Mouse (Mus musculus): ENCODE measurements around the gene Lrrc56. TPM values are rescaled to one million over a fixed set of nuclear protein-coding genes. Genes with fewer than 3 reads are reported as not detected.

Gene Lrrc56
- polyA plus RNA-seq (2015; fragmentation: Nextera tagmentation; extraction: Ambion mirVana) = 7.1 TPM in 2 replicates

- WGBS = under 1% methylated on average over 38 of the region's 39 CpGs
- Histone ChIP-seq H3K9ac (ENCODE audit: low read length) (peak within 1 kb of the TSS; percentile 99), H3K9me3 (replicated peaks; ENCODE audit: control insufficient read depth, low read length) (no peaks in the 10 kb centered on the region), H3K4me1 (ENCODE audit: control insufficient read depth, insufficient read depth, low read length) (peaks cover 25% of the 10 kb centered on the region), H3K27ac (ENCODE audit: low read length) (peak within 1 kb of the TSS; percentile 93), H3K36me3 (ENCODE audit: control insufficient read depth, insufficient read depth, low read length) (peaks cover 13% of the 10 kb centered on the region), H3K4me3 (replicated peaks; ENCODE audit: low read length) (peak within 1 kb of the TSS; percentile 95), H3K4me2 (ENCODE audit: low read depth, low read length) (peak within 1 kb of the TSS; percentile 93), H3K27me3 (ENCODE audit: control insufficient read depth, insufficient read depth, low read length) (no peaks in the 10 kb centered on the region)
- ATAC-seq (ENCODE audit: insufficient read depth, low FRiP score) = peak; percentile 96
Measured at GRCm38 (mm10) chr7:141193948-141194347, at the start of gene Lrrc56, which contains the start of gene Hras. Lrrc56 (plus strand) TSS chr7:141194157. Hras (minus strand) TSS chr7:141194005.

GRCm38 (mm10) chr7:141144650-141145049 lies 49.3 kb upstream of the Lrrc56 start:
- no peak overlapping the region for H3K27ac ChIP-seq (ENCODE audit: low read length)
- ATAC-seq (ENCODE audit: insufficient read depth, low FRiP score) = no peak
- no peak overlapping the region for H3K4me3 ChIP-seq (replicated peaks; ENCODE audit: low read length)
- H3K4me2 ChIP-seq (ENCODE audit: low read depth, low read length) = no peak overlapping the region
- H3K27me3 ChIP-seq (ENCODE audit: control insufficient read depth, insufficient read depth, low read length) = no peaks in the 10 kb centered on the region
- no peaks in the 10 kb centered on the region for H3K9me3 ChIP-seq (replicated peaks; ENCODE audit: control insufficient read depth, low read length)
- WGBS = 86% methylated on average over 3 of the region's 3 CpGs
- H3K9ac ChIP-seq (ENCODE audit: low read length) = no peak overlapping the region
- H3K36me3 ChIP-seq (ENCODE audit: control insufficient read depth, insufficient read depth, low read length) = peaks cover 4% of the 10 kb centered on the region; the same call in 1 of the 2 replicates
- H3K4me1 ChIP-seq (ENCODE audit: control insufficient read depth, insufficient read depth, low read length) = no peaks in the 10 kb centered on the region

GRCm38 (mm10) chr7:141145403-141145802 lies 48.6 kb upstream of the Lrrc56 start:
- Histone ChIP-seq H3K4me2 (ENCODE audit: low read depth, low read length) (no peak overlapping the region), H3K36me3 (ENCODE audit: control insufficient read depth, insufficient read depth, low read length) (peaks cover 4% of the 10 kb centered on the region; the same call in 1 of the 2 replicates), H3K27me3 (ENCODE audit: control insufficient read depth, insufficient read depth, low read length) (no peaks in the 10 kb centered on the region), H3K4me3 (replicated peaks; ENCODE audit: low read length) (no peak overlapping the region), H3K27ac (ENCODE audit: low read length) (no peak overlapping the region), H3K9me3 (replicated peaks; ENCODE audit: control insufficient read depth, low read length) (no peaks in the 10 kb centered on the region), H3K9ac (ENCODE audit: low read length) (no peak overlapping the region), H3K4me1 (ENCODE audit: control insufficient read depth, insufficient read depth, low read length) (no peaks in the 10 kb centered on the region)
- ATAC-seq (ENCODE audit: insufficient read depth, low FRiP score) = no peak
- 55% methylated on average over 1 of the region's 1 CpGs for WGBS

GRCm38 (mm10) chr7:141146043-141146595 lies 47.8 kb upstream of the Lrrc56 start:
- H3K36me3 ChIP-seq (ENCODE audit: control insufficient read depth, insufficient read depth, low read length) = peaks cover 4% of the 10 kb centered on the region; the same call in 1 of the 2 replicates
- H3K27me3 ChIP-seq (ENCODE audit: control insufficient read depth, insufficient read depth, low read length) = no peaks in the 10 kb centered on the region
- no peak overlapping the region for H3K4me2 ChIP-seq (ENCODE audit: low read depth, low read length)
- WGBS = 92% methylated on average over 12 of the region's 12 CpGs
- ATAC-seq (ENCODE audit: insufficient read depth, low FRiP score) = no peak
- H3K9me3 ChIP-seq (replicated peaks; ENCODE audit: control insufficient read depth, low read length) = no peaks in the 10 kb centered on the region
- H3K27ac ChIP-seq (ENCODE audit: low read length) = no peak overlapping the region
- no peak overlapping the region for H3K4me3 ChIP-seq (replicated peaks; ENCODE audit: low read length)
- no peak overlapping the region for H3K9ac ChIP-seq (ENCODE audit: low read length)
- H3K4me1 ChIP-seq (ENCODE audit: control insufficient read depth, insufficient read depth, low read length) = no peaks in the 10 kb centered on the region

GRCm38 (mm10) chr7:141147044-141147443 lies 46.9 kb upstream of the Lrrc56 start:
- Histone ChIP-seq H3K27me3 (ENCODE audit: control insufficient read depth, insufficient read depth, low read length) (no peaks in the 10 kb centered on the region), H3K36me3 (ENCODE audit: control insufficient read depth, insufficient read depth, low read length) (peaks cover 4% of the 10 kb centered on the region; the same call in 1 of the 2 replicates), H3K4me3 (replicated peaks; ENCODE audit: low read length) (no peak overlapping the region), H3K4me1 (ENCODE audit: control insufficient read depth, insufficient read depth, low read length) (no peaks in the 10 kb centered on the region), H3K27ac (ENCODE audit: low read length) (no peak overlapping the region), H3K9me3 (replicated peaks; ENCODE audit: control insufficient read depth, low read length) (no peaks in the 10 kb centered on the region), H3K4me2 (ENCODE audit: low read depth, low read length) (no peak overlapping the region), H3K9ac (ENCODE audit: low read length) (no peak overlapping the region)
- WGBS = 79% methylated on average over 6 of the region's 6 CpGs
- ATAC-seq (ENCODE audit: insufficient read depth, low FRiP score) = no peak

- H3K4me3 ChIP-seq (replicated peaks; ENCODE audit: low read length) = no peak overlapping the region
- H3K9me3 ChIP-seq (replicated peaks; ENCODE audit: control insufficient read depth, low read length) = no peaks in the 10 kb centered on the region
- H3K4me2 ChIP-seq (ENCODE audit: low read depth, low read length) = no peak overlapping the region
- 65% methylated on average over 4 of the region's 4 CpGs for WGBS
- no peak overlapping the region for H3K9ac ChIP-seq (ENCODE audit: low read length)
- no peak for ATAC-seq (ENCODE audit: insufficient read depth, low FRiP score)
- no peaks in the 10 kb centered on the region for H3K4me1 ChIP-seq (ENCODE audit: control insufficient read depth, insufficient read depth, low read length)
- peaks cover 4% of the 10 kb centered on the region; the same call in 1 of the 2 replicates for H3K36me3 ChIP-seq (ENCODE audit: control insufficient read depth, insufficient read depth, low read length)
- no peak overlapping the region for H3K27ac ChIP-seq (ENCODE audit: low read length)
- H3K27me3 ChIP-seq (ENCODE audit: control insufficient read depth, insufficient read depth, low read length) = no peaks in the 10 kb centered on the region
Measured at GRCm38 (mm10) chr7:141148639-141149038, 45.3 kb upstream of the Lrrc56 start.

GRCm38 (mm10) chr7:141155362-141155761 lies 38.6 kb upstream of the Lrrc56 start:
- 79% methylated on average over 9 of the region's 9 CpGs for WGBS
- Histone ChIP-seq H3K27ac (ENCODE audit: low read length) (no peak overlapping the region), H3K4me2 (ENCODE audit: low read depth, low read length) (no peak overlapping the region), H3K4me1 (ENCODE audit: control insufficient read depth, insufficient read depth, low read length) (no peaks in the 10 kb centered on the region), H3K9me3 (replicated peaks; ENCODE audit: control insufficient read depth, low read length) (no peaks in the 10 kb centered on the region), H3K4me3 (replicated peaks; ENCODE audit: low read length) (no peak overlapping the region), H3K9ac (ENCODE audit: low read length) (no peak overlapping the region), H3K27me3 (ENCODE audit: control insufficient read depth, insufficient read depth, low read length) (no peaks in the 10 kb centered on the region), H3K36me3 (ENCODE audit: control insufficient read depth, insufficient read depth, low read length) (peaks cover 26% of the 10 kb centered on the region)
- ATAC-seq (ENCODE audit: insufficient read depth, low FRiP score) = no peak

- WGBS = 87% methylated on average over 7 of the region's 7 CpGs
- ATAC-seq (ENCODE audit: insufficient read depth, low FRiP score) = no peak
- Histone ChIP-seq H3K4me1 (ENCODE audit: control insufficient read depth, insufficient read depth, low read length) (peaks cover 24% of the 10 kb centered on the region), H3K9ac (ENCODE audit: low read length) (peak overlapping the region; percentile 49), H3K36me3 (ENCODE audit: control insufficient read depth, insufficient read depth, low read length) (peaks cover 30% of the 10 kb centered on the region), H3K9me3 (replicated peaks; ENCODE audit: control insufficient read depth, low read length) (no peaks in the 10 kb centered on the region), H3K27ac (ENCODE audit: low read length) (peak overlapping the region; percentile 83), H3K4me3 (replicated peaks; ENCODE audit: low read length) (no peak overlapping the region), H3K4me2 (ENCODE audit: low read depth, low read length) (no peak overlapping the region), H3K27me3 (ENCODE audit: control insufficient read depth, insufficient read depth, low read length) (no peaks in the 10 kb centered on the region)
Measured at GRCm38 (mm10) chr7:141164397-141164796, 29.6 kb upstream of the Lrrc56 start.

- Histone ChIP-seq H3K36me3 (ENCODE audit: control insufficient read depth, insufficient read depth, low read length) (peaks cover 26% of the 10 kb centered on the region), H3K4me1 (ENCODE audit: control insufficient read depth, insufficient read depth, low read length) (peaks cover 27% of the 10 kb centered on the region), H3K9me3 (replicated peaks; ENCODE audit: control insufficient read depth, low read length) (no peaks in the 10 kb centered on the region), H3K9ac (ENCODE audit: low read length) (peak overlapping the region; percentile 49; the same call in 1 of the 2 replicates), H3K4me3 (replicated peaks; ENCODE audit: low read length) (no peak overlapping the region), H3K4me2 (ENCODE audit: low read depth, low read length) (peak overlapping the region; percentile 23; the same call in 1 of the 2 replicates), H3K27ac (ENCODE audit: low read length) (peak overlapping the region; percentile 83), H3K27me3 (ENCODE audit: control insufficient read depth, insufficient read depth, low read length) (no peaks in the 10 kb centered on the region)
- peak; percentile 82 for ATAC-seq (ENCODE audit: insufficient read depth, low FRiP score)
- 62% methylated on average over 6 of the region's 6 CpGs for WGBS
Measured at GRCm38 (mm10) chr7:141164850-141165249, 29.1 kb upstream of the Lrrc56 start.
